ENCODE assay signal across 20 mouse cellular contexts in genomic region chr6:51698244-51698643, GRCm38 (mm10).
"Had no signal": no experiment of that assay in that cellular context is flagged by ENCODE, and none has a peak within 500 bp of the region (broad histone marks: within the 10 kb centered on the region; RNA-seq: fewer than 3 reads in every experiment).

No protein-coding gene starts in this region.

- DNase-seq: left cerebral cortex, postnatal 4 days; lung, adult 18-20 months; lung, postnatal 10 days; lung, postnatal 36 days; retina, postnatal 1 day; right cerebral cortex, postnatal 25 days; spleen, adult 18-20 months; thymus, postnatal 25 days had no signal

- H3K27ac ChIP-seq: limb, embryonic 12.5 days; limb, embryonic 15.5 days; liver, embryonic 14.5 days; lung, embryonic 15.5 days; midbrain, embryonic 10.5 days; midbrain, embryonic 13.5 days; neural tube, embryonic 13.5 days; stomach, embryonic 15.5 days had no signal

- H3K27me3 ChIP-seq: limb, embryonic 15.5 days; lung, embryonic 15.5 days; midbrain, embryonic 13.5 days; neural tube, embryonic 13.5 days; stomach, embryonic 15.5 days had no signal

- H3K9me3 ChIP-seq: limb, embryonic 12.5 days; limb, embryonic 15.5 days; lung, embryonic 15.5 days; megakaryocyte, embryonic 14.5 days; midbrain, embryonic 10.5 days; midbrain, embryonic 13.5 days; neural tube, embryonic 13.5 days; stomach, embryonic 15.5 days had no signal

- H3K36me3 ChIP-seq: limb, embryonic 12.5 days; limb, embryonic 15.5 days; lung, embryonic 15.5 days; midbrain, embryonic 10.5 days; midbrain, embryonic 13.5 days; neural tube, embryonic 13.5 days; stomach, embryonic 15.5 days had no signal

- H3K4me3 ChIP-seq: limb, embryonic 12.5 days; limb, embryonic 15.5 days; lung, embryonic 15.5 days; megakaryocyte, embryonic 14.5 days; midbrain, embryonic 10.5 days; midbrain, embryonic 13.5 days; myocyte; neural tube, embryonic 13.5 days; stomach, embryonic 15.5 days had no signal

- ATAC-seq: intestine, postnatal 0 days; midbrain, embryonic 13.5 days; midbrain, embryonic 16.5 days had no signal

- H3K9ac ChIP-seq: limb, embryonic 12.5 days; limb, embryonic 15.5 days; liver, embryonic 14.5 days; lung, embryonic 15.5 days; midbrain, embryonic 13.5 days; neural tube, embryonic 13.5 days; stomach, embryonic 15.5 days had no signal

- H3K4me2 ChIP-seq: limb, embryonic 12.5 days; limb, embryonic 15.5 days; lung, embryonic 15.5 days; midbrain, embryonic 13.5 days; neural tube, embryonic 13.5 days; stomach, embryonic 15.5 days had no signal

- H3K4me1 ChIP-seq: limb, embryonic 12.5 days; megakaryocyte, embryonic 14.5 days; midbrain, embryonic 10.5 days; stomach, embryonic 15.5 days had no signal
